Comparison of ENCODE assay signal across 15 mouse cellular contexts in genomic region chr4:83987846-83988245, GRCm38 (mm10).
DNase-seq lines count a peak whose midpoint lies in the region; ATAC-seq and TF ChIP-seq lines count a peak whose summit lies in the region.
"Had no signal": no experiment of that assay in that cellular context is flagged by ENCODE, and none has a peak within 500 bp of the region (broad histone marks: within the 10 kb centered on the region; RNA-seq: fewer than 3 reads in every experiment).

No protein-coding gene starts in this region.

- TF ChIP-seq CTCF in brain, embryonic 14.5 days (IDR thresholded peaks at IDR 0.05; ENCODE audit: borderline replicate concordance, extremely low read depth, insufficient read depth, insufficient read length), result no peak

- 53% methylated on average over 11 of the region's 12 CpGs for WGBS in hindbrain, embryonic 12.5 days
- 55% methylated on average over 12 of the region's 12 CpGs for WGBS in hindbrain, embryonic 13.5 days
- 40% methylated on average over 11 of the region's 12 CpGs for WGBS in embryonic facial prominence, embryonic 12.5 days
- WGBS in limb, embryonic 12.5 days, result 33% methylated on average over 12 of the region's 12 CpGs
- WGBS in midbrain, embryonic 15.5 days, result 46% methylated on average over 12 of the region's 12 CpGs

- no peak for TF ChIP-seq POLR2A in brain, embryonic 14.5 days (IDR thresholded peaks at IDR 0.05; ENCODE audit: borderline replicate concordance, extremely low read depth, insufficient read depth, insufficient read length, poor library complexity, severe bottlenecking)

- no peaks in the 10 kb centered on the region for H3K9me3 ChIP-seq in hindbrain, embryonic 12.5 days (replicated peaks)
- H3K9me3 ChIP-seq in hindbrain, embryonic 13.5 days, result no peaks in the 10 kb centered on the region; the same call in 1 of the 2 replicates
- H3K9me3 ChIP-seq in embryonic facial prominence, embryonic 12.5 days, result no peaks in the 10 kb centered on the region
- H3K9me3 ChIP-seq in limb, embryonic 12.5 days, result no peaks in the 10 kb centered on the region
- no peaks in the 10 kb centered on the region for H3K9me3 ChIP-seq in midbrain, embryonic 15.5 days
- H3K9me3 ChIP-seq: heart, embryonic 15.5 days; liver, embryonic 15.5 days had no signal

- no peaks in the 10 kb centered on the region for H3K27me3 ChIP-seq in hindbrain, embryonic 12.5 days
- H3K27me3 ChIP-seq in hindbrain, embryonic 13.5 days, result no peaks in the 10 kb centered on the region
- H3K27me3 ChIP-seq in embryonic facial prominence, embryonic 12.5 days, result no peaks in the 10 kb centered on the region
- H3K27me3 ChIP-seq in limb, embryonic 12.5 days, result no peaks in the 10 kb centered on the region
- no peaks in the 10 kb centered on the region for H3K27me3 ChIP-seq in midbrain, embryonic 15.5 days (replicated peaks)
- H3K27me3 ChIP-seq: heart, embryonic 15.5 days; liver, embryonic 15.5 days had no signal

- H3K36me3 ChIP-seq in hindbrain, embryonic 12.5 days, result no peaks in the 10 kb centered on the region
- H3K36me3 ChIP-seq in hindbrain, embryonic 13.5 days, result no peaks in the 10 kb centered on the region
- H3K36me3 ChIP-seq in embryonic facial prominence, embryonic 12.5 days, result no peaks in the 10 kb centered on the region
- no peaks in the 10 kb centered on the region for H3K36me3 ChIP-seq in limb, embryonic 12.5 days
- H3K36me3 ChIP-seq in midbrain, embryonic 15.5 days (replicated peaks), result no peaks in the 10 kb centered on the region
- H3K36me3 ChIP-seq: heart, embryonic 15.5 days; liver, embryonic 15.5 days had no signal

- H3K4me1 ChIP-seq in hindbrain, embryonic 12.5 days, result peaks cover 17% of the 10 kb centered on the region
- peaks cover 23% of the 10 kb centered on the region for H3K4me1 ChIP-seq in hindbrain, embryonic 13.5 days (replicated peaks)
- peaks cover 35% of the 10 kb centered on the region; the same call in 1 of the 2 replicates for H3K4me1 ChIP-seq in embryonic facial prominence, embryonic 12.5 days
- H3K4me1 ChIP-seq in limb, embryonic 12.5 days (replicated peaks), result peaks cover 53% of the 10 kb centered on the region
- peaks cover 4% of the 10 kb centered on the region for H3K4me1 ChIP-seq in midbrain, embryonic 15.5 days
- H3K4me1 ChIP-seq: liver, embryonic 15.5 days had no signal

- peak; percentile 49 for DNase-seq in brain, embryonic 14.5 days (ENCODE audit: low read depth)
- no peak for DNase-seq in frontal cortex, postnatal 14 days (ENCODE audit: low spot score in 2 of 2)
- DNase-seq: cerebellum, adult 9-11 months; gastrocnemius, adult 2 months; right cerebral cortex, postnatal 4 days; thymus, postnatal 36 days had no signal

- H3K27ac ChIP-seq in hindbrain, embryonic 12.5 days, result peak overlapping the region; percentile 41
- H3K27ac ChIP-seq in hindbrain, embryonic 13.5 days, result no peak overlapping the region
- H3K27ac ChIP-seq in embryonic facial prominence, embryonic 12.5 days, result peak overlapping the region; percentile 83
- H3K27ac ChIP-seq in limb, embryonic 12.5 days, result peak overlapping the region; percentile 88
- no peak overlapping the region for H3K27ac ChIP-seq in midbrain, embryonic 15.5 days
- H3K27ac ChIP-seq: gastrocnemius, adult 2 months; left cerebral cortex, adult 2 months; liver, embryonic 15.5 days had no signal

- H3K4me3 ChIP-seq in hindbrain, embryonic 12.5 days, result no peak overlapping the region
- H3K4me3 ChIP-seq in hindbrain, embryonic 13.5 days, result no peak overlapping the region
- H3K4me3 ChIP-seq in embryonic facial prominence, embryonic 12.5 days, result no peak overlapping the region
- H3K4me3 ChIP-seq in limb, embryonic 12.5 days (replicated peaks), result no peak overlapping the region
- H3K4me3 ChIP-seq in midbrain, embryonic 15.5 days, result no peak overlapping the region
- H3K4me3 ChIP-seq: gastrocnemius, adult 2 months; heart, embryonic 15.5 days; left cerebral cortex, adult 2 months; liver, embryonic 15.5 days had no signal

- no peak overlapping the region for H3K4me2 ChIP-seq in hindbrain, embryonic 12.5 days (replicated peaks)
- no peak overlapping the region for H3K4me2 ChIP-seq in hindbrain, embryonic 13.5 days
- peak overlapping the region; percentile 16; the same call in 1 of the 2 replicates for H3K4me2 ChIP-seq in embryonic facial prominence, embryonic 12.5 days (replicated peaks)
- H3K4me2 ChIP-seq in limb, embryonic 12.5 days, result peak overlapping the region; percentile 26
- no peak overlapping the region for H3K4me2 ChIP-seq in midbrain, embryonic 15.5 days
- H3K4me2 ChIP-seq: heart, embryonic 15.5 days; liver, embryonic 15.5 days had no signal

- H3K9ac ChIP-seq in hindbrain, embryonic 12.5 days, result no peak overlapping the region
- H3K9ac ChIP-seq in hindbrain, embryonic 13.5 days, result no peak overlapping the region
- no peak overlapping the region for H3K9ac ChIP-seq in embryonic facial prominence, embryonic 12.5 days
- no peak overlapping the region for H3K9ac ChIP-seq in limb, embryonic 12.5 days (replicated peaks)
- no peak overlapping the region for H3K9ac ChIP-seq in midbrain, embryonic 15.5 days
- H3K9ac ChIP-seq: heart, embryonic 15.5 days; liver, embryonic 15.5 days had no signal

- no peak for ATAC-seq in hindbrain, embryonic 12.5 days (ENCODE audit: low FRiP score)
- no peak for ATAC-seq in hindbrain, embryonic 13.5 days (ENCODE audit: low FRiP score)
- ATAC-seq in embryonic facial prominence, embryonic 12.5 days (ENCODE audit: insufficient number of reproducible peaks, insufficient read depth, low FRiP score, low TSS enrichment), result no peak
- ATAC-seq in limb, embryonic 12.5 days (ENCODE audit: insufficient number of reproducible peaks, insufficient read depth, low FRiP score, low TSS enrichment, low read depth), result no peak
- no peak for ATAC-seq in midbrain, embryonic 15.5 days (replicated peaks)
- ATAC-seq: inflammation-experienced regulatory T-cells, adult 6 months had no signal

Comparison
In these comparisons a context has a peak if more than half of its experiments do, and no peak if none do; other contexts are left out.
1. H3K27ac ChIP-seq: peak in hindbrain, embryonic 12.5 days (single experiment), embryonic facial prominence, embryonic 12.5 days (single experiment) and limb, embryonic 12.5 days (single experiment); none in hindbrain, embryonic 13.5 days (single experiment) and midbrain, embryonic 15.5 days (single experiment).
2. H3K4me2 ChIP-seq: peak in embryonic facial prominence, embryonic 12.5 days (single experiment) and limb, embryonic 12.5 days (single experiment); none in hindbrain, embryonic 12.5 days (single experiment), hindbrain, embryonic 13.5 days (single experiment) and midbrain, embryonic 15.5 days (single experiment).